Mouse (Mus musculus) thymus, postnatal 14 days (tissue): ENCODE data around the gene 1700017B05Rik.
"Not testable (repeated sequence)": the region's sequence is repeated elsewhere in the genome, so short reads cannot be mapped to it uniquely, and the experiment has no call there.

Experiments used
- DNase-seq: peaks from one replicate; pipeline ENCODE4 v3.0.0; 2021

Gene 1700017B05Rik

GRCm38 (mm10) chr9:57212448-57213222, 49.8 kb downstream of the 1700017B05Rik start:
- DNase-seq: no peak

GRCm38 (mm10) chr9:57209316-57209715, 53.1 kb downstream of the 1700017B05Rik start:
- peak; percentile 38 for DNase-seq

GRCm38 (mm10) chr9:57206896-57207295, 55.5 kb downstream of the 1700017B05Rik start:
- no peak for DNase-seq

- not testable (repeated sequence) for DNase-seq
Observed at GRCm38 (mm10) chr9:57203571-57203970, 58.8 kb downstream of the 1700017B05Rik start.
